Mouse (Mus musculus): Measurements from ENCODE around the gene Tex14. TPM values are rescaled to one million over a fixed set of nuclear protein-coding genes. Genes with fewer than 3 reads are reported as not detected.

Gene Tex14
- polyA plus RNA-seq, 2 experiments: 0.06 TPM; not detected in 1

DNA sequence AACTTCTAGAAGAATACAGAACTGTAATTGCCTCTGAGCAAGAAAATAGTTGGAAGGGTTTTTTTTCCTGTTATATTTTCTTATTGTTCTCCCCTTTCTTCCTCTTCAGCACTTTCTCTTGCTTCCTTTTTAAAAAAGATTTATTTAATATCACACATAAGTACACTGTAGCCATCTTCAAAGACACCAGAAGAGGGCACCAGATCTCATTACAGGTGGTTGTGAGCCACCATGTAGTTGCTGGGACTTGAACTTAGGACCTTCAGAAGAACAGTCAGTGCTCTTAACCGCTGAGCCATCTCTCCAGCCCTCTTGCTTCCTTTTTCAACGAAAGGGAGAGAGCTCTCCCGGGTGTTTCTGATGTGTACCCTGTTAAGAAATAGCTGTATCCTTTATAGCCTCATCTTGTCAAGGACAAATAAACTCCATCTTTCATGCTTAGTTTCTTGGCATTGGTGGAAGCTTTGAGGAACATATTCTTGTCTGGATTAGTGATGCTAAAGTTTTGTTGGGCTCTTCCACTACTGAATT lies 79.0 kb downstream of the Tex14 start:
- 44% methylated on average over 3 of the region's 3 CpGs for WGBS (ENCODE audit: insufficient replicate concordance)
- Histone ChIP-seq H3K36me3 (replicated peaks; ENCODE audit: control insufficient read depth, insufficient read depth, low read depth) (no peaks in the 10 kb centered on the region), H3K4me1 (replicated peaks; ENCODE audit: control insufficient read depth in 2 of 2, insufficient read depth in 2 of 2, low read length in 1 of 2) (no peaks in the 10 kb centered on the region), H3K9ac (replicated peaks) (no peak overlapping the region), H3K4me2 (ENCODE audit: low read depth) (no peak overlapping the region), H3K27me3 (ENCODE audit: control insufficient read depth, insufficient read depth, low read length) (no peaks in the 10 kb centered on the region), H3K9me3 (ENCODE audit: control insufficient read depth, low read length) (no peaks in the 10 kb centered on the region), H3K4me3 (ENCODE audit: insufficient read depth in 1 of 2, low read depth in 2 of 2, low read length in 2 of 2) (no peak overlapping the region), H3K27ac (no peak overlapping the region)
- TF ChIP-seq CTCF (IDR thresholded peaks at IDR 0.05; ENCODE audit: low read depth) (no peak), EP300 (IDR thresholded peaks at IDR 0.05; ENCODE audit: low read depth) (no peak)
- ATAC-seq (ENCODE audit: insufficient read depth) (no peak), DNase-seq (ENCODE audit: low read depth in 3 of 3, low spot score in 3 of 3) (no peak)

- H3K27ac ChIP-seq: no peak overlapping the region
- H3K36me3 ChIP-seq (replicated peaks; ENCODE audit: control insufficient read depth, insufficient read depth, low read depth): no peaks in the 10 kb centered on the region
- H3K4me3 ChIP-seq (ENCODE audit: insufficient read depth in 1 of 2, low read depth in 2 of 2, low read length in 2 of 2): no peak overlapping the region
- 61% methylated on average over 3 of the region's 3 CpGs for WGBS (ENCODE audit: insufficient replicate concordance)
- no peak for TF ChIP-seq EP300 (IDR thresholded peaks at IDR 0.05; ENCODE audit: low read depth)
- no peak for TF ChIP-seq CTCF (IDR thresholded peaks at IDR 0.05; ENCODE audit: low read depth)
- no peak overlapping the region for H3K9ac ChIP-seq (replicated peaks)
- DNase-seq (ENCODE audit: low read depth in 3 of 3, low spot score in 3 of 3): no peak
- no peak for ATAC-seq (ENCODE audit: insufficient read depth)
- no peaks in the 10 kb centered on the region for H3K4me1 ChIP-seq (replicated peaks; ENCODE audit: control insufficient read depth in 2 of 2, insufficient read depth in 2 of 2, low read length in 1 of 2)
- H3K9me3 ChIP-seq (ENCODE audit: control insufficient read depth, low read length): no peaks in the 10 kb centered on the region
- no peak overlapping the region for H3K4me2 ChIP-seq (ENCODE audit: low read depth)
- no peaks in the 10 kb centered on the region for H3K27me3 ChIP-seq (ENCODE audit: control insufficient read depth, insufficient read depth, low read length)
These were observed 84.1 kb downstream of the Tex14 start for GRCm38 (mm10) chr11:87488948-87489347.

GRCm38 (mm10) chr11:87504690-87505214 lies 99.9 kb downstream of the Tex14 start:
- no peak for ATAC-seq (ENCODE audit: insufficient read depth)
- no peaks in the 10 kb centered on the region for H3K27me3 ChIP-seq (ENCODE audit: control insufficient read depth, insufficient read depth, low read length)
- no peak overlapping the region for H3K4me3 ChIP-seq (ENCODE audit: insufficient read depth in 1 of 2, low read depth in 2 of 2, low read length in 2 of 2)
- H3K9ac ChIP-seq (replicated peaks): no peak overlapping the region
- 64% methylated on average over 5 of the region's 5 CpGs for WGBS (ENCODE audit: insufficient replicate concordance)
- H3K27ac ChIP-seq: no peak overlapping the region
- peaks cover 0 to 5% of the 10 kb centered on the region in 2 experiments; a peak in 1 of 4 replicates for H3K4me1 ChIP-seq (replicated peaks; ENCODE audit: control insufficient read depth in 2 of 2, insufficient read depth in 2 of 2, low read length in 1 of 2)
- TF ChIP-seq EP300 (IDR thresholded peaks at IDR 0.05; ENCODE audit: low read depth) (no peak), CTCF (IDR thresholded peaks at IDR 0.05; ENCODE audit: low read depth) (peak; percentile 18; the same call in 1 of the 2 replicates)
- no peak overlapping the region for H3K4me2 ChIP-seq (ENCODE audit: low read depth)
- DNase-seq (ENCODE audit: low read depth in 3 of 3, low spot score in 3 of 3): no peak
- no peaks in the 10 kb centered on the region for H3K36me3 ChIP-seq (replicated peaks; ENCODE audit: control insufficient read depth, insufficient read depth, low read depth)
- no peaks in the 10 kb centered on the region for H3K9me3 ChIP-seq (ENCODE audit: control insufficient read depth, low read length)

GRCm38 (mm10) chr11:87506502-87506901 lies 101.6 kb downstream of the Tex14 start:
- DNase-seq (ENCODE audit: low read depth in 3 of 3, low spot score in 3 of 3) (no peak), ATAC-seq (ENCODE audit: insufficient read depth) (no peak)
- 54% methylated on average over 3 of the region's 3 CpGs for WGBS (ENCODE audit: insufficient replicate concordance)
- no peaks in the 10 kb centered on the region for H3K9me3 ChIP-seq (ENCODE audit: control insufficient read depth, low read length)
- H3K4me2 ChIP-seq (ENCODE audit: low read depth): no peak overlapping the region
- no peak overlapping the region for H3K27ac ChIP-seq
- no peak overlapping the region for H3K9ac ChIP-seq (replicated peaks)
- H3K27me3 ChIP-seq (ENCODE audit: control insufficient read depth, insufficient read depth, low read length): no peaks in the 10 kb centered on the region
- H3K4me3 ChIP-seq (ENCODE audit: insufficient read depth in 1 of 2, low read depth in 2 of 2, low read length in 2 of 2): no peak overlapping the region
- TF ChIP-seq EP300 (IDR thresholded peaks at IDR 0.05; ENCODE audit: low read depth) (no peak), CTCF (IDR thresholded peaks at IDR 0.05; ENCODE audit: low read depth) (no peak)
- no peaks in the 10 kb centered on the region for H3K36me3 ChIP-seq (replicated peaks; ENCODE audit: control insufficient read depth, insufficient read depth, low read depth)
- H3K4me1 ChIP-seq (replicated peaks; ENCODE audit: control insufficient read depth in 2 of 2, insufficient read depth in 2 of 2, low read length in 1 of 2): peaks cover 0 to 5% of the 10 kb centered on the region in 2 experiments; a peak in 1 of 4 replicates

- no peaks in the 10 kb centered on the region for H3K9me3 ChIP-seq (ENCODE audit: control insufficient read depth, low read length)
- no peak overlapping the region for H3K4me2 ChIP-seq (ENCODE audit: low read depth)
- H3K27ac ChIP-seq: no peak overlapping the region
- H3K9ac ChIP-seq (replicated peaks): no peak overlapping the region
- H3K4me1 ChIP-seq (replicated peaks; ENCODE audit: control insufficient read depth in 2 of 2, insufficient read depth in 2 of 2, low read length in 1 of 2): peaks cover 0 to 5% of the 10 kb centered on the region in 2 experiments; a peak in 1 of 4 replicates
- no peaks in the 10 kb centered on the region for H3K36me3 ChIP-seq (replicated peaks; ENCODE audit: control insufficient read depth, insufficient read depth, low read depth)
- DNase-seq (ENCODE audit: low read depth in 3 of 3, low spot score in 3 of 3) (no peak), ATAC-seq (ENCODE audit: insufficient read depth) (no peak)
- H3K4me3 ChIP-seq (ENCODE audit: insufficient read depth in 1 of 2, low read depth in 2 of 2, low read length in 2 of 2): no peak overlapping the region
- TF ChIP-seq EP300 (IDR thresholded peaks at IDR 0.05; ENCODE audit: low read depth) (peak; percentile 26; the same call in 1 of the 2 replicates), CTCF (IDR thresholded peaks at IDR 0.05; ENCODE audit: low read depth) (no peak)
- no peaks in the 10 kb centered on the region for H3K27me3 ChIP-seq (ENCODE audit: control insufficient read depth, insufficient read depth, low read length)
These were observed 102.2 kb downstream of the Tex14 start for GRCm38 (mm10) chr11:87507043-87507442.
